Mouse (Mus musculus): ENCODE results near the gene Olfr769.
A peak's percentile ranks its signal among the peaks of the same experiment; 100 is the strongest.
"Not testable (repeated sequence)": the region's sequence is repeated elsewhere in the genome, so short reads cannot be mapped to it uniquely, and the experiment has no call there.

The Olfr769 gene

DNA sequence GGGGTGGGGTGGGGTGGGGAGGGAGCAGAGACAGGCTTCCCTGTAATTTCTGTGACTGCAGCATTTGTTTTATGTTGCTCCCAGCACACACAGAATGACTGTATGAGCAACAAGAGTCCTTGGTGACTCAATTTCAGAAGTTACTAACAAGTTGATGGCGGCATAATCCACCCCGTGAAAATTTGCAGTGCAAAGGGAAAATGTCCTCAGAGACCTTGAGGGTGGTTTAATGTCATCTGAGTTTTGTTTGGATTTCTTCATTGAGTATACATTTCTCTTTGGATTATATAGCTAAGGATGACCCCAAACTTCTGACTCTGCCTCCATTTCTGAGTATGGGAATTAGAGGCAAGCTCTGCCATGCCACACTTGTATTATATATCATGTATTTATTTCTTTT, at the start of gene Olfr769:
TSS of gene Olfr769 (minus strand) at position 101 of the 400 bp plus-strand sequence.
- DNase-seq (ENCODE audit: low spot score): no peak

DNA sequence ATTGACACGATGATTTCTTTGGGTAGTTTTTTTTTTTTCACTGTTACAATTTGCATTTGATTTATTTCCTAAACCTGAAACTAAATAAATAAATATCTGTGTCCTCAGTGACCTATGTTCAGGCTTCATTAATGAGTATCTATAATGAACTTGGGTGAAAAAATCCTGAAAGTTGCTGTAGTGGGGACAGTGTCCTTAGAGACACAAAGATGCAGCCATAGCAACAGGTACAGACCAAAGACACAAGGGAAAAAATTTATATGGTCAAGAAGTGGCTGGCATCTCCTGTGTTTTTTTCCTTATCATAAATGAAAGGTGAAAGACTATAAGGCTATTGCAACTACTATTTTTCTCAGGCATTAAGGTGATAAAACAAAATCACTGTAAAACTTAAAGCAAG, 47.0 kb upstream of the Olfr769 start, which contains the start of gene Olfr771:
TSS of gene Olfr771 (minus strand) at position 101 of the 400 bp plus-strand sequence.
- no peak for DNase-seq (ENCODE audit: low spot score)

DNA sequence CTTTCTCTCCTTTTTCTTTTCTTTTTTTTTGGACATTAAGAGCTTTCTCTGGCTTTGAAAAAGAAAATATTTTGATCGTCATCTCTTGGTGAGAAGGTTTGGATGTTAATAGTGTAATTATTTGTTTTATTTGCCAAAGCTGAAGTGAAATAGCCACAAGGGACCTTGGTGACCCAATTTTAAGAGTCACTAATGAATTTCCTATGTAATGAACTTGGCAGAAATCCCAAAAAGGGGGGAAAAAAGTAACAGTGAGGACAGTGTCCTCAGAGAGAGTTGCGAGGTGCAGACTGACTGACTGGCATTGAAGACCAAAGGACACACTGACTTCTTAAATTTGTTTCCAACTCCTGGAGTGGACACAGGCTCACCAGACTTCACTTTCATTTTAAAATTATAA, 21.2 kb upstream of the Olfr769 start, which contains the start of gene Olfr770:
TSS of gene Olfr770 (minus strand) at position 101 of the 400 bp plus-strand sequence.
- no peak for DNase-seq (ENCODE audit: low spot score)

DNA sequence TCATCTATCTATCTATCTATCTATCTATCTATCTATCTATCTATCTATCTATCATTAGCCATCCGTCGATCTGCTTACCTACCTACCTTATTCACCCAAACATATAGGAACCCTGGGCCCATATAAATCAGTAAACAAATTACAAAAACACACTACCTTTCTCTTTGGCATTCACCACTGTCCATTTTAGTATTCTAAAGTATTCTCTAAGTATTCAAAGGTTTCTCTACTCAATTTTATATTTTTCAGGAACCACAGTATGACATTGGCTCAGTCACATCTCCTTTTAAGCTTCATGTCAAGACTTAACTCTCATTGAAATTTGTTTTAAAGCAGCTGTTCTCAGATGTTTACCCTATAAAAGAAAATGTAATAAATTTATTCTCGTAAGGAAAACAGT, 2.5 kb downstream of the Olfr769 start:
- DNase-seq (ENCODE audit: low spot score): no peak

DNA sequence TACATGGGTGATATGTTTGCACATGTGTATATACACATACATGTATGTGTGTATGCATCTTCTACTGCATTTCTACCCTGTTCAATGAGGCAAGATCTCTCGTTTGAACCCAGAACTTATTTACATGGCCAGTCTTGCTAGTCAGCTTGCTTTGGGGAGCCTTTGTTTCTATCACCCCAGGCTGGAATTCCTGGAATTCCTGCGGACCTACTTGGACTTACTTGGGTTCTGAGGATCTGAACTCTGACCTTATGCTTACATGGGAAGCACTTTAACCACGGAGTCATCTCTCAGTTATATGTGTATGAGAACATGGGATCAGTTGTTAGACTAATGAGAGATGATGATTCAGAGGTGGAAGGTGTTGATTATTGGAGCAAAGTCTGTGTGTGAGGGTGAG, 16.4 kb downstream of the Olfr769 start:
- DNase-seq (ENCODE audit: low spot score): peak; percentile 9

DNA sequence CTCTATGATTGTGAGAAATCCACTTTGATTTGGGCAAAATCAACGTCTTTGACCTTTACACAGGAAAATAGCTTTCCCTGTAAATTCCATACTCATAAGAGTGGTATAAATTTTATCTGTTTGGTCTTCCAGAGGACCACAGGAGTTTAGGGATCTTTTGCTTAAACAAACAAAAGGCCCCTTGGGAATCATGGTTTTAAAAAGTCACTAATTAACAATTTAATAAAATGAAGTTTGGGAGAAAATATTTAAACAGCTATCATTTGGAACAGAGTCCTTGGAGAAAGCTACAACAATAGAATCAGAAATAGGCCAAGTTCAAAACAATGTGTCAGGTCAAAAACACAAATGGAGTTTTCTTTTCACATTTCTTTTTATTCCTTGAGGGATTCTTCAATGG, 18.4 kb downstream of the Olfr769 start, which contains the start of gene Olfr768:
TSS of gene Olfr768 (minus strand) at position 101 of the 400 bp plus-strand sequence.
- DNase-seq (ENCODE audit: low spot score): no peak

DNA sequence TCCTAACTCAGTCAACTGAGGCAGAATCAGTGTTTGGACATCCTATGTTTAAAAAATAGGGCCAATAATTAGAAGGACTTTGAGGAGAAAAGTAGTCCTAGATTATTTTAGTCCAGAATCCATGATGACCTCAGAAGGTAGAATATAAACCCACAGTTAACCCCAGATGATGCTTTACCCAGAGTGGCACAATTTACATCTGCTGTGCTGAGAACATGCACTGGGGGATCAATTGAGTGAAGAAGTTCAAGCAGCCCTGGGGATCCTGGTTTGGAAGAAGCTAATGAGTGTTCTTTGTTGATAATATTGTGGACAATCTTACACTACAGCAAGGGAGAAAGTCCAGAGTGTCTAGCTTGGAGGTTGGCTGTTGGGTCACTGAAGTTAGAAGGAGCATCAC, 34.9 kb downstream of the Olfr769 start, which contains the start of gene Olfr767:
TSS of gene Olfr767 (minus strand) at position 101 of the 400 bp plus-strand sequence.
- not testable (repeated sequence) for DNase-seq (ENCODE audit: low spot score)

DNA sequence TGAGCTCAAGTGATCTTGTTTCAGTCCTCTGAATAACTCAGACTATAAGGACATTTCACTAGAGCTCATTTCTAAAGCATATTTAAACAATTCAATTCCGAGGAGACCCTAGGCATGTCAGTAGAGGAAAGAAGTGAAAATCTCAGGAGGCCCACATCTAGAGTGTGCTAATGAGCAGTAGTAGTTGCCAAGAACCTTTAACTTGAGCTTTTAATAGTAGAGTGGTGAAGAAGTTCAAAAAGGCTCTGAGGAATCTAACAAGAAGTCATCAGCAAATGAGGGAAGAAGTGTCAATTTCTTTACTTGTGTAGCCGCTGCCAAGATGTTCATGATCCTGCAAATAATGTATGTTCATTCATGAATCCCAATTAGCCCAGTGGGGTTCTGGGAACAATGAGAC, 48.8 kb downstream of the Olfr769 start, which contains the start of gene Olfr766-ps1:
TSS of gene Olfr766-ps1 (minus strand) at position 101 of the 400 bp plus-strand sequence.
- DNase-seq (ENCODE audit: low spot score): no peak
